Mouse (Mus musculus): ENCODE measurements around the gene Papolg. TPM values are rescaled to one million over a fixed set of nuclear protein-coding genes. Genes with fewer than 3 reads are reported as not detected.

Gene Papolg
- total and polyA plus RNA-seq, 3 experiments, result 1.3 to 14.0 (median 10.6) TPM

Other genes with a start within 250 kb of the Papolg start
- 10 to 100 TPM; 18.0 to 22.3 TPM for gene Pus10, start 229.6 kb downstream of the Papolg start, total RNA-seq (2021)
- gene Pus10, start 229.6 kb downstream of the Papolg start, polyA plus RNA-seq (2012; rRNA removed), result 0.71 and 0.79 TPM in 2 replicates
- 10 to 100 TPM; 66.5 to 74.6 TPM for gene Pex13, start 229.3 kb downstream of the Papolg start, total RNA-seq (2021)
- 25.6 and 32.3 TPM in 2 replicates for gene Pex13, start 229.3 kb downstream of the Papolg start, polyA plus RNA-seq (2012; rRNA removed)
- gene Rel, start 124.3 kb downstream of the Papolg start, total RNA-seq (2021), result 1 to 10 TPM; 5.4 to 9.7 TPM
- 0.81 and 1.6 TPM in 2 replicates for gene Rel, start 124.3 kb downstream of the Papolg start, polyA plus RNA-seq (2012; rRNA removed)
- gene A830031A19Rik, start 179.8 kb upstream of the Papolg start, total RNA-seq (2021), result not detected
- not detected in 2 replicates for gene A830031A19Rik, start 179.8 kb upstream of the Papolg start, polyA plus RNA-seq (2012; rRNA removed)
- gene Bcl11a, start 182.8 kb upstream of the Papolg start, total RNA-seq (2021), result 1 to 10 TPM; 4.3 to 5.9 TPM
- 0.80 and 0.81 TPM in 2 replicates for gene Bcl11a, start 182.8 kb upstream of the Papolg start, polyA plus RNA-seq (2012; rRNA removed)